Mouse (Mus musculus) megakaryocyte, embryonic 14.5 days (primary cell): ENCODE measurements around the gene Igsf9b.

Source experiments
- FLI1 ChIP-seq: IDR thresholded peaks from 2 replicates; pipeline ENCODE4 v1.6.1; 2012; ENCODE audit warnings: low read length, inconsistent platforms, mixed read lengths
- GATA1 ChIP-seq: IDR thresholded peaks from 3 replicates; pipeline ENCODE4 v1.6.1; 2012; ENCODE audit warnings: mixed read lengths, low read length, inconsistent platforms, borderline replicate concordance

- TF ChIP-seq FLI1: no peak
- TF ChIP-seq GATA1: no peak
Measured at GRCm38 (mm10) chr9:27287419-27287818, 11.6 kb upstream of the Igsf9b start.
